In genomic region chr4:144996996-144997820, GRCm38 (mm10) we compare ENCODE assay signal across 16 mouse cellular contexts.
A peak's percentile ranks its signal among the peaks of the same experiment; 100 is the strongest.
DNase-seq lines count a peak whose midpoint lies in the region; ATAC-seq lines count a peak whose summit lies in the region.
"Had no signal": no experiment of that assay in that cellular context is flagged by ENCODE, and none has a peak within 500 bp of the region (broad histone marks: within the 10 kb centered on the region; RNA-seq: fewer than 3 reads in every experiment).

No protein-coding gene starts in this region.

- H3K27ac ChIP-seq in heart, embryonic 13.5 days (replicated peaks), result peak overlapping the region; percentile 2; the same call in 1 of the 2 replicates
- no peak overlapping the region for H3K27ac ChIP-seq in heart, embryonic 12.5 days (ENCODE audit: poor library complexity, severe bottlenecking)
- H3K27ac ChIP-seq in liver, embryonic 15.5 days (replicated peaks), result 0 out of 2 replicates have a peak overlapping the region, but pooled peaks have one; percentile 14
- H3K27ac ChIP-seq in embryonic facial prominence, embryonic 11.5 days (replicated peaks; ENCODE audit: low read depth, low read length), result no peak overlapping the region
- peak overlapping the region; percentile 98 for H3K27ac ChIP-seq in stomach, embryonic 16.5 days (ENCODE audit: low read length)
- H3K27ac ChIP-seq: hindbrain, embryonic 13.5 days; lung, embryonic 15.5 days had no signal

- H3K9ac ChIP-seq in heart, embryonic 13.5 days, result no peak overlapping the region
- H3K9ac ChIP-seq in heart, embryonic 12.5 days, result no peak overlapping the region
- no peak overlapping the region for H3K9ac ChIP-seq in liver, embryonic 15.5 days
- H3K9ac ChIP-seq in embryonic facial prominence, embryonic 11.5 days (replicated peaks; ENCODE audit: low read length), result no peak overlapping the region
- no peak overlapping the region for H3K9ac ChIP-seq in stomach, embryonic 16.5 days (ENCODE audit: low read length)
- H3K9ac ChIP-seq: embryonic facial prominence, embryonic 15.5 days; hindbrain, embryonic 13.5 days; lung, embryonic 15.5 days had no signal

- no peak overlapping the region for H3K4me3 ChIP-seq in heart, embryonic 13.5 days
- H3K4me3 ChIP-seq in heart, embryonic 12.5 days, result no peak overlapping the region
- no peak overlapping the region for H3K4me3 ChIP-seq in liver, embryonic 15.5 days (replicated peaks)
- no peak overlapping the region for H3K4me3 ChIP-seq in embryonic facial prominence, embryonic 11.5 days (ENCODE audit: low read depth, low read length)
- no peak overlapping the region for H3K4me3 ChIP-seq in stomach, embryonic 16.5 days (replicated peaks; ENCODE audit: low read length)
- H3K4me3 ChIP-seq: embryonic facial prominence, embryonic 15.5 days; hindbrain, embryonic 13.5 days; lung, embryonic 15.5 days had no signal

- WGBS in heart, embryonic 13.5 days, result 69% methylated on average over 6 of the region's 6 CpGs
- 80% methylated on average over 6 of the region's 6 CpGs for WGBS in heart, embryonic 12.5 days
- 65% methylated on average over 6 of the region's 6 CpGs for WGBS in liver, embryonic 15.5 days (ENCODE audit: insufficient replicate concordance)
- 45% methylated on average over 6 of the region's 6 CpGs for WGBS in embryonic facial prominence, embryonic 11.5 days
- 57% methylated on average over 6 of the region's 6 CpGs for WGBS in stomach, embryonic 16.5 days

- no peak for ATAC-seq in heart, embryonic 13.5 days (ENCODE audit: extremely low read depth, insufficient number of reproducible peaks, low FRiP score, low TSS enrichment)
- no peak for ATAC-seq in heart, embryonic 12.5 days (ENCODE audit: insufficient number of reproducible peaks, low FRiP score)
- no peak for ATAC-seq in liver, embryonic 15.5 days (ENCODE audit: insufficient read depth)
- ATAC-seq in embryonic facial prominence, embryonic 11.5 days (replicated peaks; ENCODE audit: insufficient number of reproducible peaks, low FRiP score, low TSS enrichment, low read depth), result no peak
- ATAC-seq in stomach, embryonic 16.5 days (ENCODE audit: insufficient read depth, low FRiP score), result no peak
- ATAC-seq: forebrain, embryonic 14.5 days had no signal

- no peaks in the 10 kb centered on the region for H3K27me3 ChIP-seq in heart, embryonic 13.5 days (replicated peaks)
- H3K27me3 ChIP-seq in heart, embryonic 12.5 days (replicated peaks), result no peaks in the 10 kb centered on the region
- no peaks in the 10 kb centered on the region for H3K27me3 ChIP-seq in liver, embryonic 15.5 days
- H3K27me3 ChIP-seq in embryonic facial prominence, embryonic 11.5 days (ENCODE audit: control insufficient read depth, insufficient read depth, low read length), result no peaks in the 10 kb centered on the region
- no peaks in the 10 kb centered on the region for H3K27me3 ChIP-seq in stomach, embryonic 16.5 days (ENCODE audit: control insufficient read depth, insufficient read depth, low read length)
- H3K27me3 ChIP-seq: embryonic facial prominence, embryonic 15.5 days; hindbrain, embryonic 13.5 days; lung, embryonic 15.5 days; megakaryocyte, embryonic 14.5 days had no signal

- H3K9me3 ChIP-seq in heart, embryonic 13.5 days, result no peaks in the 10 kb centered on the region
- no peaks in the 10 kb centered on the region for H3K9me3 ChIP-seq in heart, embryonic 12.5 days (replicated peaks)
- no peaks in the 10 kb centered on the region for H3K9me3 ChIP-seq in liver, embryonic 15.5 days (replicated peaks)
- H3K9me3 ChIP-seq in embryonic facial prominence, embryonic 11.5 days (replicated peaks; ENCODE audit: control insufficient read depth, low read length), result no peaks in the 10 kb centered on the region
- H3K9me3 ChIP-seq in stomach, embryonic 16.5 days (replicated peaks; ENCODE audit: control insufficient read depth, low read length), result no peaks in the 10 kb centered on the region
- H3K9me3 ChIP-seq: embryonic facial prominence, embryonic 15.5 days; hindbrain, embryonic 13.5 days; lung, embryonic 15.5 days; megakaryocyte, embryonic 14.5 days had no signal

- peaks cover 18% of the 10 kb centered on the region; the same call in 1 of the 2 replicates for H3K36me3 ChIP-seq in heart, embryonic 13.5 days
- peaks cover 9% of the 10 kb centered on the region; the same call in 1 of the 2 replicates for H3K36me3 ChIP-seq in heart, embryonic 12.5 days
- H3K36me3 ChIP-seq in liver, embryonic 15.5 days (replicated peaks), result 0 out of 2 replicates have a peak, but pooled peaks cover 8% of the 10 kb centered on the region
- H3K36me3 ChIP-seq in embryonic facial prominence, embryonic 11.5 days (replicated peaks; ENCODE audit: control insufficient read depth, insufficient read depth, low read depth, low read length), result no peaks in the 10 kb centered on the region
- H3K36me3 ChIP-seq in stomach, embryonic 16.5 days (ENCODE audit: control insufficient read depth, insufficient read depth, low read length), result no peaks in the 10 kb centered on the region
- H3K36me3 ChIP-seq: embryonic facial prominence, embryonic 15.5 days; lung, embryonic 15.5 days had no signal

- no peak overlapping the region for H3K4me2 ChIP-seq in heart, embryonic 13.5 days
- H3K4me2 ChIP-seq in heart, embryonic 12.5 days, result no peak overlapping the region
- no peak overlapping the region for H3K4me2 ChIP-seq in liver, embryonic 15.5 days
- no peak overlapping the region for H3K4me2 ChIP-seq in embryonic facial prominence, embryonic 11.5 days (ENCODE audit: low read depth, low read length)
- H3K4me2 ChIP-seq in stomach, embryonic 16.5 days (ENCODE audit: low read depth, low read length), result no peak overlapping the region
- H3K4me2 ChIP-seq: embryonic facial prominence, embryonic 15.5 days; heart, embryonic 11.5 days; hindbrain, embryonic 13.5 days; lung, embryonic 15.5 days had no signal

- no peak for DNase-seq in liver
- peak; percentile 81 for DNase-seq in embryonic facial prominence, embryonic 11.5 days (ENCODE audit: low spot score)
- no peak for DNase-seq in spleen, postnatal 14 days (ENCODE audit: low spot score in 2 of 2)
- DNase-seq in right cerebral cortex, adult 18-20 months, result no peak
- DNase-seq: cerebellum, adult 9-10 months; thymus, adult 18-20 months had no signal

- peaks cover 71% of the 10 kb centered on the region for H3K4me1 ChIP-seq in heart, embryonic 13.5 days
- H3K4me1 ChIP-seq in heart, embryonic 12.5 days (replicated peaks), result peaks cover 57% of the 10 kb centered on the region
- H3K4me1 ChIP-seq in liver, embryonic 15.5 days (replicated peaks), result peaks cover 63% of the 10 kb centered on the region
- H3K4me1 ChIP-seq in embryonic facial prominence, embryonic 11.5 days (ENCODE audit: control insufficient read depth, insufficient read depth, low read length), result peaks cover 2% of the 10 kb centered on the region; the same call in 1 of the 2 replicates
- H3K4me1 ChIP-seq in stomach, embryonic 16.5 days (ENCODE audit: control insufficient read depth, insufficient read depth, low read length), result peaks cover 54% of the 10 kb centered on the region

Comparison
In these comparisons a context has a peak if more than half of its experiments do, and no peak if none do; other contexts are left out.
1. H3K27ac ChIP-seq: peak in heart, embryonic 13.5 days (single experiment), liver, embryonic 15.5 days (single experiment) and stomach, embryonic 16.5 days (single experiment); none in heart, embryonic 12.5 days (single experiment) and embryonic facial prominence, embryonic 11.5 days (single experiment).